Mouse (Mus musculus) urinary bladder, postnatal 25 days (tissue): ENCODE measurements around the gene Foxn4.
A peak's percentile ranks its signal among the peaks of the same experiment; 100 is the strongest.

Experiments used
- DNase-seq: peaks from one replicate; pipeline ENCODE4 v3.0.0; 2022; ENCODE audit warnings: low spot score

The Foxn4 gene

GRCm38 (mm10) chr5:114279382-114280143 lies 6.0 kb upstream of the Foxn4 start:
- DNase-seq, result no peak

GRCm38 (mm10) chr5:114275991-114276390 lies 2.4 kb upstream of the Foxn4 start:
- no peak for DNase-seq

GRCm38 (mm10) chr5:114275339-114275738 lies 1.7 kb upstream of the Foxn4 start:
- no peak for DNase-seq

- DNase-seq, result no peak
Measured at GRCm38 (mm10) chr5:114269984-114270383, 3.6 kb downstream of the Foxn4 start.

- no peak for DNase-seq
Measured at GRCm38 (mm10) chr5:114269499-114269898, 4.1 kb downstream of the Foxn4 start.

- peak; percentile 19 for DNase-seq
Measured at GRCm38 (mm10) chr5:114268646-114269045, 5.0 kb downstream of the Foxn4 start.

GRCm38 (mm10) chr5:114264791-114265190 lies 8.8 kb downstream of the Foxn4 start:
- no peak for DNase-seq

GRCm38 (mm10) chr5:114264030-114264459 lies 9.6 kb downstream of the Foxn4 start:
- no peak for DNase-seq

GRCm38 (mm10) chr5:114261494-114261893 lies 12.1 kb downstream of the Foxn4 start:
- DNase-seq, result no peak

- no peak for DNase-seq
Measured at GRCm38 (mm10) chr5:114259495-114259894, 14.1 kb downstream of the Foxn4 start.

- DNase-seq, result peak; percentile 70
Measured at GRCm38 (mm10) chr5:114248174-114248589, 25.4 kb downstream of the Foxn4 start.

GRCm38 (mm10) chr5:114246465-114246864 lies 27.1 kb downstream of the Foxn4 start:
- DNase-seq, result no peak

GRCm38 (mm10) chr5:114239737-114240136 lies 33.9 kb downstream of the Foxn4 start:
- DNase-seq, result no peak

GRCm38 (mm10) chr5:114238924-114239323 lies 34.7 kb downstream of the Foxn4 start:
- no peak for DNase-seq

GRCm38 (mm10) chr5:114228901-114229300 lies 44.7 kb downstream of the Foxn4 start:
- DNase-seq, result no peak

GRCm38 (mm10) chr5:114226051-114226450 lies 47.6 kb downstream of the Foxn4 start:
- no peak for DNase-seq

GRCm38 (mm10) chr5:114218771-114219170 lies 54.8 kb downstream of the Foxn4 start:
- DNase-seq, result no peak

GRCm38 (mm10) chr5:114213183-114213582 lies 60.4 kb downstream of the Foxn4 start:
- DNase-seq, result no peak

- DNase-seq, result no peak
Measured at GRCm38 (mm10) chr5:114206158-114206557, 67.4 kb downstream of the Foxn4 start.
